In the genomic region with DNA sequence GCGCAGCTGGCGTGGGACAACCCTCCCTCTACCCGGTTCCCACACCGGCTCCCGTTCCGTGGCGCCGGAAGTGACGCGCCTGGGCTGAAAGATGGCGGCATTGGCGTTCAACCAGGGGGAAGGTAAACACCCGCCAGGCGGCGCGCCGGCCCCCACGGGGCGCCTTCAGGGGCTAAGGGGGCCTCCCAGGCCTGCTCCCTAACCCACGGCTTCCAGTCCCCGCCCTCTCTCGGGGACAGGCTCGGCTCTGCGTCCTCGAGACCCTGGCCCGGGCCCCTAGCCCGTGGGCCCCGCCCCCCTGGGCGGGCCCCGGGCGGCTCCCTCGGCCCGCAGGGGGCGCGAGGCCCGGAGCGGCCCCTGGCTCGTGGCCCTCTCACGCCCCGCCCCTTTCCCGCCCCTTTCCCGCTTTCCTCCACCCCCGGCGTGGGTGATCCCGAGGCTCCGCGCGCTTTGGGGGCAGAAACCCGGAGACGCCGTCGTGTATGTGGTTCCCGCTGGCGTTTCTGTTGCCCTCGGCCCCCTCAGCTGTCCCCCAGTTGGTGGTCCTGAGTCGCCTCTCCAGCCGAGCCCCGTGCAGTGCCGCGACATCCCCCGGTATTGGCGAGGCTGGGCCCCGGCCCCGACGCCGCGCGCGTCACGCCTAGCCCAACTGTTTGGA, we compare ENCODE assay signal across 8 mouse cellular contexts. TPM values are rescaled to one million over a fixed set of nuclear protein-coding genes. Genes with fewer than 3 reads are reported as not detected.
DNase-seq lines count a peak whose midpoint lies in the region; ATAC-seq and TF ChIP-seq lines count a peak whose summit lies in the region.

A gene (plus strand): TSS at position 68 of the 658 bp plus-strand sequence.

- TF ChIP-seq CTCF in intestine, postnatal 0 days (IDR thresholded peaks at IDR 0.05; ENCODE audit: low read depth), result peak; percentile 59

- H3K4me1 ChIP-seq in embryonic facial prominence, embryonic 10.5 days, result no peaks in the 10 kb centered on the region
- no peaks in the 10 kb centered on the region for H3K4me1 ChIP-seq in intestine, postnatal 0 days (replicated peaks; ENCODE audit: control insufficient read depth, insufficient read depth, low read length)
- no peaks in the 10 kb centered on the region for H3K4me1 ChIP-seq in midbrain, embryonic 10.5 days

- peak within 1 kb of the TSS; percentile 91 for H3K27ac ChIP-seq in embryonic facial prominence, embryonic 10.5 days (replicated peaks)
- H3K27ac ChIP-seq in intestine, postnatal 0 days (ENCODE audit: low read depth, low read length), result peak within 1 kb of the TSS; percentile 90
- peak within 1 kb of the TSS; percentile 92 for H3K27ac ChIP-seq in midbrain, embryonic 10.5 days (replicated peaks)

- H3K9ac ChIP-seq in intestine, postnatal 0 days (ENCODE audit: low read depth, low read length), result peak within 1 kb of the TSS; percentile 69

- peaks cover 4% of the 10 kb centered on the region; the same call in 1 of the 2 replicates for H3K36me3 ChIP-seq in embryonic facial prominence, embryonic 10.5 days (replicated peaks)
- no peaks in the 10 kb centered on the region for H3K36me3 ChIP-seq in intestine, postnatal 0 days (ENCODE audit: control insufficient read depth, insufficient read depth)
- H3K36me3 ChIP-seq in midbrain, embryonic 10.5 days, result no peaks in the 10 kb centered on the region

- peak within 1 kb of the TSS; percentile 65 for H3K4me2 ChIP-seq in intestine, postnatal 0 days (replicated peaks; ENCODE audit: low read depth)

- 0 out of 2 replicates have a peak, but pooled peaks cover 2% of the 10 kb centered on the region for H3K9me3 ChIP-seq in embryonic facial prominence, embryonic 10.5 days
- H3K9me3 ChIP-seq in intestine, postnatal 0 days (ENCODE audit: control insufficient read depth), result no peaks in the 10 kb centered on the region
- no peaks in the 10 kb centered on the region for H3K9me3 ChIP-seq in midbrain, embryonic 10.5 days (replicated peaks)

- H3K4me3 ChIP-seq in embryonic facial prominence, embryonic 10.5 days, result peak within 1 kb of the TSS; percentile 70
- peak within 1 kb of the TSS; percentile 67 for H3K4me3 ChIP-seq in intestine, postnatal 0 days (ENCODE audit: low read depth, low read length)
- peak within 1 kb of the TSS; percentile 66 for H3K4me3 ChIP-seq in midbrain, embryonic 10.5 days

- WGBS in embryonic facial prominence, embryonic 10.5 days, result 11% methylated on average over 69 of the region's 70 CpGs
- 7% methylated on average over 48 of the region's 70 CpGs for WGBS in intestine, postnatal 0 days
- 12% methylated on average over 48 of the region's 70 CpGs for WGBS in midbrain, embryonic 10.5 days

- DNase-seq in adrenal gland, postnatal 14 days, result peak; percentile 91
- peak; percentile 90 for DNase-seq in embryonic facial prominence, embryonic 10.5 days (ENCODE audit: low spot score)
- peak; percentile 83 to 84 for DNase-seq in left cerebral cortex, postnatal 36 days (ENCODE audit: low spot score in 2 of 2)
- DNase-seq in midbrain, embryonic 10.5 days (ENCODE audit: low spot score), result peak; percentile 86
- peak; percentile 46 to 68 for DNase-seq in right cerebral cortex, postnatal 36 days (ENCODE audit: low spot score in 2 of 2)
- peak; percentile 85 for DNase-seq in yolk sac, embryonic 10.5 days (ENCODE audit: low spot score)

- peak; percentile 89 for ATAC-seq in granulocyte monocyte progenitor cell, adult 5-6 weeks (replicated peaks; ENCODE audit: poor library complexity, severe bottlenecking)
- ATAC-seq in intestine, postnatal 0 days, result peak; percentile 95

- intact Hi-C loops in left cerebral cortex, postnatal 36 days (cut with DNase I), result loop anchor here (1.0 kb wide), 1 partner anchor 132 kb away; a partner anchor contains a TSS

- H3K27me3 ChIP-seq in embryonic facial prominence, embryonic 10.5 days (replicated peaks; ENCODE audit: low read depth, poor library complexity, severe bottlenecking), result peaks cover 100% of the 10 kb centered on the region
- no peaks in the 10 kb centered on the region for H3K27me3 ChIP-seq in intestine, postnatal 0 days (replicated peaks; ENCODE audit: control insufficient read depth, insufficient read depth, low read length)
- H3K27me3 ChIP-seq in midbrain, embryonic 10.5 days (ENCODE audit: low read depth, poor library complexity, severe bottlenecking), result peaks cover 100% of the 10 kb centered on the region

RNA-seq across cellular contexts. Expression of the gene that starts here (rescaled TPM):
- total RNA-seq in adrenal gland, postnatal 14 days (2021), result 15.7 and 15.9 TPM in 2 replicates
- 7.2 TPM in 2 replicates for polyA plus RNA-seq in embryonic facial prominence, embryonic 10.5 days (2016; fragmentation: Nextera tagmentation; extraction: Ambion mirVana)
- 8.2 and 15.5 TPM in 2 replicates for total RNA-seq in granulocyte monocyte progenitor cell, adult 5-6 weeks (2014; fragmentation: Nextera tagmentation)
- 10.0 and 10.3 TPM in 2 replicates for total RNA-seq in granulocyte monocyte progenitor cell, adult 5-6 weeks (2017)
- polyA plus RNA-seq in intestine, postnatal 0 days (2015; fragmentation: Nextera tagmentation; extraction: Ambion mirVana), result 4.7 and 5.0 TPM in 2 replicates
- total RNA-seq in left cerebral cortex, postnatal 36 days (2021), result 10 to 100 TPM; 25.1 to 29.0 TPM
- polyA plus RNA-seq in midbrain, embryonic 10.5 days (2016; fragmentation: Nextera tagmentation; extraction: Ambion mirVana), result 7.1 and 10.1 TPM in 2 replicates

Comparison
In these comparisons a context has a peak if more than half of its experiments do, and no peak if none do; other contexts are left out.
1. Peak in every context shown above with its lines: DNase-seq, ATAC-seq, H3K4me3 ChIP-seq and H3K27ac ChIP-seq.